Mouse (Mus musculus) kidney, embryonic 14.5 days (tissue): ENCODE data around the gene 1810009A15Rik. TPM values are rescaled to one million over a fixed set of nuclear protein-coding genes. Genes with fewer than 3 reads are reported as not detected.

Experiments used
- microRNA-seq: library from miRNA; unstranded; fragments of <30 nt; microRNA quantifications from one replicate; pipeline ENCODE4, GENCODE M21; 2016
- polyA plus RNA-seq: library from polyadenylated mRNA; unstranded; fragments of >200 nt; fragmentation: Nextera tagmentation; extraction: Ambion mirVana; gene quantifications from 2 replicates; pipeline ENCODE4 v1.2.1, GENCODE M21; 2014

Gene 1810009A15Rik
- polyA plus RNA-seq, 1 experiment from 2014 or later = 112 TPM

Small RNA genes within 50 kb of the gene (microRNA-seq; reads per million reads assigned to microRNA genes)
- gene Mir5136 = not detected

Other genes starting within 250 kb of the 1810009A15Rik start
- 0.13 TPM in 1 of 2 replicates, not detected in the other for gene Chrm1, start 225.1 kb upstream of the 1810009A15Rik start, polyA plus RNA-seq
- gene Slc3a2, start 165.5 kb upstream of the 1810009A15Rik start, polyA plus RNA-seq = 114 and 123 TPM in 2 replicates
- gene Wdr74, start 153.0 kb upstream of the 1810009A15Rik start, polyA plus RNA-seq = 82.9 and 97.3 TPM in 2 replicates
- gene 1700092M07Rik, start 148.1 kb upstream of the 1810009A15Rik start, polyA plus RNA-seq = 0.70 and 2.3 TPM in 2 replicates
- 114 and 128 TPM in 2 replicates for gene Stx5a, start 147.4 kb upstream of the 1810009A15Rik start, polyA plus RNA-seq
- 155 and 198 TPM in 2 replicates for gene Nxf1, start 131.8 kb upstream of the 1810009A15Rik start, polyA plus RNA-seq
- gene Tmem223, start 117.9 kb upstream of the 1810009A15Rik start, polyA plus RNA-seq = 232 and 238 TPM in 2 replicates
- 80.4 and 91.0 TPM in 2 replicates for gene Tmem179b, start 114.4 kb upstream of the 1810009A15Rik start, polyA plus RNA-seq
- 21.7 and 22.9 TPM in 2 replicates for gene Taf6l, start 102.4 kb upstream of the 1810009A15Rik start, polyA plus RNA-seq
- 188 and 230 TPM in 2 replicates for gene Polr2g, start 90.3 kb upstream of the 1810009A15Rik start, polyA plus RNA-seq
- gene Zbtb3, start 86.3 kb upstream of the 1810009A15Rik start, polyA plus RNA-seq = 4.0 and 5.1 TPM in 2 replicates
- gene Ttc9c, start 69.5 kb upstream of the 1810009A15Rik start, polyA plus RNA-seq = 40.0 and 61.0 TPM in 2 replicates
- 9.3 and 10.5 TPM in 2 replicates for gene Hnrnpul2, start 68.8 kb upstream of the 1810009A15Rik start, polyA plus RNA-seq
- not detected in 2 replicates for gene AC129217.1, start 59.1 kb upstream of the 1810009A15Rik start, polyA plus RNA-seq
- 40.2 and 42.2 TPM in 2 replicates for gene Bscl2, start 51.4 kb upstream of the 1810009A15Rik start, polyA plus RNA-seq
- gene Gng3, start 49.7 kb upstream of the 1810009A15Rik start, polyA plus RNA-seq = 3.6 and 3.7 TPM in 2 replicates
- 0.17 and 0.62 TPM in 2 replicates for gene Lrrn4cl, start 38.1 kb upstream of the 1810009A15Rik start, polyA plus RNA-seq
- 197 and 222 TPM in 2 replicates for gene Ubxn1, start 17.4 kb upstream of the 1810009A15Rik start, polyA plus RNA-seq
- 63.1 and 70.6 TPM in 2 replicates for gene Uqcc3, start 7.9 kb upstream of the 1810009A15Rik start, polyA plus RNA-seq
- 98.0 and 116 TPM in 2 replicates for gene Lbhd1, start 5.1 kb upstream of the 1810009A15Rik start, polyA plus RNA-seq
- gene Gm49403, start 4.9 kb upstream of the 1810009A15Rik start, polyA plus RNA-seq = not detected in 2 replicates
- not detected in 2 replicates for gene Gm49416, start 73 bp downstream of the 1810009A15Rik start, polyA plus RNA-seq
- 27.7 and 38.2 TPM in 2 replicates for gene Ints5, start 4.2 kb downstream of the 1810009A15Rik start, polyA plus RNA-seq
- gene Ganab, start 9.2 kb downstream of the 1810009A15Rik start, polyA plus RNA-seq = 67.1 and 114 TPM in 2 replicates
- gene B3gat3, start 31.5 kb downstream of the 1810009A15Rik start, polyA plus RNA-seq = 33.5 and 38.8 TPM in 2 replicates
- 1.2 and 2.0 TPM in 2 replicates for gene Rom1, start 40.5 kb downstream of the 1810009A15Rik start, polyA plus RNA-seq
- gene Eml3, start 40.7 kb downstream of the 1810009A15Rik start, polyA plus RNA-seq = 17.6 and 18.7 TPM in 2 replicates
- 45.3 and 67.2 TPM in 2 replicates for gene Mta2, start 53.0 kb downstream of the 1810009A15Rik start, polyA plus RNA-seq
- gene Tut1, start 65.0 kb downstream of the 1810009A15Rik start, polyA plus RNA-seq = 25.1 and 31.7 TPM in 2 replicates
- gene Eef1g, start 78.2 kb downstream of the 1810009A15Rik start, polyA plus RNA-seq = 479 and 516 TPM in 2 replicates
- gene Ahnak, start 100.4 kb downstream of the 1810009A15Rik start, polyA plus RNA-seq = 7.0 and 10.0 TPM in 2 replicates
- not detected in 2 replicates for gene Scgb1a1, start 199.1 kb downstream of the 1810009A15Rik start, polyA plus RNA-seq
- 11.9 and 15.1 TPM in 2 replicates for gene Asrgl1, start 246.8 kb downstream of the 1810009A15Rik start, polyA plus RNA-seq